Mouse (Mus musculus) heart, postnatal 10 days (tissue): Measurements from ENCODE around the gene Gm20388. TPM values are rescaled to one million over a fixed set of nuclear protein-coding genes. Genes with fewer than 3 reads are reported as not detected.
A peak's percentile ranks its signal among the peaks of the same experiment; 100 is the strongest.
"Not testable (repeated sequence)": the region's sequence is repeated elsewhere in the genome, so short reads cannot be mapped to it uniquely, and the experiment has no call there.

Experiments used
- DNase-seq, 2 experiments: peaks; one replicate each; pipeline ENCODE4 v3.0.0; 2021
- intact Hi-C: fragments of 180-260 bp; cut with DNase I; formaldehyde crosslinking; loops from one replicate; pipeline ENCODE4 v1.15.1; 2025
- total RNA-seq, 2 experiments: library from RNA; stranded (reverse); gene quantifications; 2 replicates each; pipeline ENCODE4 v1.2.3; 2021

The Gm20388 gene
- total RNA-seq, 2 experiments from 2014 or later: 2.0 to 2.2 TPM

GRCm38 (mm10) chr8:121125311-121125876 lies 1214.8 kb downstream of the Gm20388 start:
- intact Hi-C loops: loop anchor here (5.0 kb wide), 1 partner anchor 87 kb away; no protein-coding TSS in a partner anchor
- peak; percentile 84 to 86 for DNase-seq

- DNase-seq: no peak
- intact Hi-C loops: loop anchor here (5.0 kb wide), 1 partner anchor 86 kb away; no protein-coding TSS in a partner anchor
These were observed 1215.5 kb downstream of the Gm20388 start for GRCm38 (mm10) chr8:121126191-121126590.

- intact Hi-C loops: loop anchor here (5.0 kb wide), 1 partner anchor 86 kb away; no protein-coding TSS in a partner anchor
- no peak for DNase-seq
These were observed 1216.1 kb downstream of the Gm20388 start for GRCm38 (mm10) chr8:121126694-121127093.

GRCm38 (mm10) chr8:121127291-121127701 lies 1216.7 kb downstream of the Gm20388 start:
- no peak for DNase-seq
- intact Hi-C loops: loop anchor here (5.0 kb wide), 1 partner anchor 85 kb away; no protein-coding TSS in a partner anchor

GRCm38 (mm10) chr8:121127756-121128375 lies 1217.2 kb downstream of the Gm20388 start, which contains the start of gene Foxl1:
Gene Foxl1, plus strand, starts transcription at chr8:121127940.
- no peak for DNase-seq
- intact Hi-C loops: loop anchor here (5.0 kb wide), 1 partner anchor 84 kb away; no protein-coding TSS in a partner anchor

- DNase-seq: peak in 1 of 2 experiments; percentile 25
- intact Hi-C loops: loop anchor here (5.0 kb wide), 1 partner anchor 84 kb away; no protein-coding TSS in a partner anchor
These were observed 1218.1 kb downstream of the Gm20388 start for GRCm38 (mm10) chr8:121128531-121129264.

GRCm38 (mm10) chr8:121129265-121129940 lies 1218.8 kb downstream of the Gm20388 start:
- no peak for DNase-seq
- intact Hi-C loops: loop anchor here (5.0 kb wide), 1 partner anchor 83 kb away; no protein-coding TSS in a partner anchor

GRCm38 (mm10) chr8:121130522-121130921 lies 1219.9 kb downstream of the Gm20388 start:
- DNase-seq: peak in 1 of 2 experiments; percentile 64
- intact Hi-C loops: no loop called here

GRCm38 (mm10) chr8:121132961-121133513 lies 1222.4 kb downstream of the Gm20388 start:
- intact Hi-C loops: no loop called here
- DNase-seq: no peak

GRCm38 (mm10) chr8:121134102-121134501 lies 1223.5 kb downstream of the Gm20388 start:
- no peak for DNase-seq
- intact Hi-C loops: no loop called here

GRCm38 (mm10) chr8:121134512-121134911 lies 1223.9 kb downstream of the Gm20388 start:
- no peak for DNase-seq
- intact Hi-C loops: no loop called here

GRCm38 (mm10) chr8:121136856-121137255 lies 1226.2 kb downstream of the Gm20388 start:
- intact Hi-C loops: no loop called here
- no peak for DNase-seq

GRCm38 (mm10) chr8:121145457-121146134 lies 1235.0 kb downstream of the Gm20388 start:
- DNase-seq, intact Hi-C loops: not testable (repeated sequence)

- intact Hi-C loops: no loop called here
- DNase-seq: no peak
These were observed 1238.0 kb downstream of the Gm20388 start for GRCm38 (mm10) chr8:121148573-121149083.

GRCm38 (mm10) chr8:121152394-121152793 lies 1241.8 kb downstream of the Gm20388 start:
- intact Hi-C loops: no loop called here
- peak; percentile 86 to 89 for DNase-seq

- intact Hi-C loops: no loop called here
- no peak for DNase-seq
These were observed 1246.4 kb downstream of the Gm20388 start for GRCm38 (mm10) chr8:121156990-121157491.

GRCm38 (mm10) chr8:121158812-121159211 lies 1248.2 kb downstream of the Gm20388 start:
- DNase-seq: no peak
- intact Hi-C loops: no loop called here

GRCm38 (mm10) chr8:121161437-121161836 lies 1250.8 kb downstream of the Gm20388 start:
- intact Hi-C loops: no loop called here
- DNase-seq: no peak

GRCm38 (mm10) chr8:121162413-121162812 lies 1251.8 kb downstream of the Gm20388 start:
- intact Hi-C loops: no loop called here

More at GRCm38 (mm10) chr8:121162413-121162812, 1251.8 kb downstream of the Gm20388 start:
- no peak for DNase-seq
